Mouse (Mus musculus): ENCODE results near the gene Pakap. TPM values are rescaled to one million over a fixed set of nuclear protein-coding genes. Genes with fewer than 3 reads are reported as not detected.

Gene Pakap
- total and polyA plus RNA-seq, 2 experiments: 0.06 to 0.18 TPM

DNA sequence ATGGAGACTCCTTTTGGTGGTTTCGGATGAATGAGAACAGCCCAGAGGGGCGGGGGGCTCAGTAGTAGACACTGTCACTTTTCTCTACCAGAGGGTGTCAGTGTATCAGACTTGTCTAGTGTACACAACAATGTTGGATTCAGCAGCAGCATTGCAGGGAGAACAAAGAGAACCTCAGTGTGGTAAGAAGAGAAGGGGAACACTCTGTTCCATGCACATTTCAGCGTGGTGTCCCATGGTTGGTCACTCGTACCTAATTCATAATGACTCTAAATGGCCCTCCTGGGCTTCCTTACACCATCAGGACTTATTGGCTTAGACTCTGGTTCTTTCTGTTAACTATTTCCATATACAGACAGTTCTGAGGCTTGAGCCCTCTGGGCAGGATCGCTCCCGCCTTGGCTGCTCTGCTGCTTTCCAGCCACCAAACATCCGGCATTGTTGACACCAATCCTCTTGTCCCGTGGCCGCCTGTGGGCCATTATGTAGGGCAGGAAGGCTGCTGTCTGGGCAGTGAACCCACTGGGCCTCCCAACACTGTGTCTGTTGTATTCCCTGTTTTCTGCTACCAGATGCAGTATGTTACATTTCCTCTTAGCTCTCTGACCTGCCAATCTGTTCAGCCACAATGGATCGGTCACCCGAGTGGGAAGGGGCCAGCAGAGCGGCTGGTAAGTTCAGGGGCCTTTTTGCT is 130.1 kb downstream of the Pakap start:
- DNase-seq (ENCODE audit: extremely low read depth, low read depth, low spot score): no peak
- no peaks in the 10 kb centered on the region for H3K36me3 ChIP-seq (ENCODE audit: control insufficient read depth, insufficient read depth, low read length)
- no peak overlapping the region for H3K9ac ChIP-seq (ENCODE audit: low read depth, low read length)
- TF ChIP-seq CTCF (IDR thresholded peaks at IDR 0.05; ENCODE audit: low read depth, low read length) (no peak), POLR2A (IDR thresholded peaks at IDR 0.05; ENCODE audit: extremely low read depth, insufficient read depth, low read length) (no peak)
- H3K4me1 ChIP-seq (ENCODE audit: control insufficient read depth, insufficient read depth, low read length): peaks cover 2% of the 10 kb centered on the region
- H3K27me3 ChIP-seq (ENCODE audit: control insufficient read depth, insufficient read depth, low read length): no peaks in the 10 kb centered on the region
- H3K79me2 ChIP-seq (ENCODE audit: control insufficient read depth, insufficient read depth, low read length): no peaks in the 10 kb centered on the region
- H3K4me3 ChIP-seq (ENCODE audit: insufficient read depth, low read depth, low read length): no peak overlapping the region
- WGBS: 88% methylated on average over 12 of the region's 12 CpGs
- no peak overlapping the region for H3K27ac ChIP-seq (replicated peaks; ENCODE audit: insufficient read depth, low read depth, low read length)

DNA sequence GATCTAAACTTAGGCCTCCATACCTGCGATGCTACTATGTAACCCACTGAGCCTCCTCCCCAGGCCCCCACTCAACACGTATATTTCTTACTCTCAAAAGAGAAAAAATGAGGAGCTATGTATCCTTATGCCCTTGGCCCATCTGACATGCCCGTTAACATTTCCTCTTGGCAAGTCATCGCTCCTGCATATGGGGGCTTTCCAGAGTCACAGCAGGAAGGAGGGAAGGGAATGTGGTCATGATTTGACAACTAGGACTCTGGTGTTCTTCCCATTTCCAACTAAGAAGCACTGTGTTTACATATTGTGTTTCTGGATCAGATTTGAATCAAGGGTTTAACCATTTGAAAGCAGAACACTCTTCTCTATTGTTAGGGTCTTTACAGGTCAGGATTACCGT is 133.6 kb downstream of the Pakap start:
- TF ChIP-seq CTCF (IDR thresholded peaks at IDR 0.05; ENCODE audit: low read depth, low read length) (no peak), POLR2A (IDR thresholded peaks at IDR 0.05; ENCODE audit: extremely low read depth, insufficient read depth, low read length) (no peak)
- Histone ChIP-seq H3K27ac (replicated peaks; ENCODE audit: insufficient read depth, low read depth, low read length) (no peak overlapping the region), H3K79me2 (ENCODE audit: control insufficient read depth, insufficient read depth, low read length) (no peaks in the 10 kb centered on the region)

DNA sequence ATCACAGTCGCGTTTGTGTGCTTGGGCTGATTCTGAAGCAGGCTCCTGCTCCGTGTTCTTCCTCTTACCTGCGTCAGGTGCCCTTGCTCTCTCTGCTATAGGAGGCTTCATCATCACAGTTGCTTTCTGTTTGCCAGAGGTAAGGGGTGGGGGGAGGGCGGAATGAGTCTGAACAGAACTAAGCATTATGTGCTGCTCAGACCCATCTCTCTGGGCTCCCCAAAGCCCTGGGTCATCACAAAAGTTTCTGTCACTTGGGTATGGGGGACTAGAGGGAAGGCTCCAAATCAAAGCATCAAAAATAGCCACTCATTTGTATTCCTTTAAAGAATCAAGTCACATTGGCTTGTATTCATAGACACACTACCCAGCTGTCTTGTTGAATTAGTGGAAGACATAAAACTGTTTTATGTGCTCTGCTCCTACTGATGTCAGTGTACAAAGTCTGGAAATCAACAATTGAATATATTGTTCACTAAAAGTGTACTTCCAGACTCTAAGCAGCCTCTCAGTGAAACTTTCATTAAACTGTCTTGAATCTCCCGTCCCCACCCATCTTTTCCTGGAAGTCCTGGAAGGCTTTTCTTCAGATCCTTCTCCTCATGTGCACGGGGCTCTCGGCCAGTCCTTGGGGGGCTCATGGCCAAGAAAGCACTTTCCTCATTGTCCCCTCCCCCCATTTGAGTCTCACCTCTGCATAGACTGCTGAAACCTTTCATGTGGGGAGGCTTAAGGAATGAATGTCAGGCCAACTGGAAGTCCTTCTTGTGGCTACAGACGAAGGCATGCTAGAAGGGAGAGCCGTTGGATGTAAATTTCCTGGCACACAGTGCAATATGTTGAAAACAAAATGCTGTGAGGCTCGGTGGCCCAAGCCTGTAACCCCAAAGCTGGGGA is 135.8 kb downstream of the Pakap start:
- TF ChIP-seq POLR2A (IDR thresholded peaks at IDR 0.05; ENCODE audit: extremely low read depth, insufficient read depth, low read length) (no peak), CTCF (IDR thresholded peaks at IDR 0.05; ENCODE audit: low read depth, low read length) (no peak)
- no peaks in the 10 kb centered on the region for H3K4me1 ChIP-seq (ENCODE audit: control insufficient read depth, insufficient read depth, low read length)
- H3K4me3 ChIP-seq (ENCODE audit: insufficient read depth, low read depth, low read length): no peak overlapping the region
- H3K27me3 ChIP-seq (ENCODE audit: control insufficient read depth, insufficient read depth, low read length): no peaks in the 10 kb centered on the region
- no peaks in the 10 kb centered on the region for H3K36me3 ChIP-seq (ENCODE audit: control insufficient read depth, insufficient read depth, low read length)
- WGBS: 77% methylated on average over 11 of the region's 11 CpGs
- no peak overlapping the region for H3K9ac ChIP-seq (ENCODE audit: low read depth, low read length)
- no peak for DNase-seq (ENCODE audit: extremely low read depth, low read depth, low spot score)
- no peak overlapping the region for H3K27ac ChIP-seq (replicated peaks; ENCODE audit: insufficient read depth, low read depth, low read length)
- no peaks in the 10 kb centered on the region for H3K79me2 ChIP-seq (ENCODE audit: control insufficient read depth, insufficient read depth, low read length)

More for the DNA sequence above, 133.6 kb downstream of the Pakap start:
- 76% methylated on average over 5 of the region's 5 CpGs for WGBS
- H3K9ac ChIP-seq (ENCODE audit: low read depth, low read length): no peak overlapping the region
- no peak overlapping the region for H3K4me3 ChIP-seq (ENCODE audit: insufficient read depth, low read depth, low read length)
- no peaks in the 10 kb centered on the region for H3K27me3 ChIP-seq (ENCODE audit: control insufficient read depth, insufficient read depth, low read length)
- no peak for DNase-seq (ENCODE audit: extremely low read depth, low read depth, low spot score)
- no peaks in the 10 kb centered on the region for H3K36me3 ChIP-seq (ENCODE audit: control insufficient read depth, insufficient read depth, low read length)
- H3K4me1 ChIP-seq (ENCODE audit: control insufficient read depth, insufficient read depth, low read length): no peaks in the 10 kb centered on the region

DNA sequence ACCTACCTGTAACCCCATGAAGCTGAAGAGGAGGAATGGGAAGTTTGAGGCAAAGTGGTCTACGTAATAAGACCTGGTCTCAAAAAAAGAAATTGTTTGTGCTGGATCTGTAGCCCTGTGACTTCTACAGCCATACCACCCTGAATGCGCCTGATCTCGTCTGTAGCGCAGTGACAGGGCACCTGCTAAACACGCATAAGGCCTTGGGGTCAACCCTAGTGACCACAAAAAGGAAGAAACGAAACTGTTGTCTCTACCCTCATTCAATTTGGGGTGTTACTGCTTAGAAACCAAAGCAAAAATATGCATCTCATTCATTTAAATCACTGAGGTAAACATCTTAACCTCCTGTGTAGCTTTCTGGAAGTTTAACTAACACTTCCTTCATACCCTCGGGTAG is 136.6 kb downstream of the Pakap start:
- Histone ChIP-seq H3K9ac (ENCODE audit: low read depth, low read length) (no peak overlapping the region), H3K4me1 (ENCODE audit: control insufficient read depth, insufficient read depth, low read length) (no peaks in the 10 kb centered on the region), H3K27me3 (ENCODE audit: control insufficient read depth, insufficient read depth, low read length) (no peaks in the 10 kb centered on the region), H3K27ac (replicated peaks; ENCODE audit: insufficient read depth, low read depth, low read length) (no peak overlapping the region), H3K36me3 (ENCODE audit: control insufficient read depth, insufficient read depth, low read length) (no peaks in the 10 kb centered on the region), H3K79me2 (ENCODE audit: control insufficient read depth, insufficient read depth, low read length) (no peaks in the 10 kb centered on the region), H3K4me3 (ENCODE audit: insufficient read depth, low read depth, low read length) (no peak overlapping the region)
- TF ChIP-seq POLR2A (IDR thresholded peaks at IDR 0.05; ENCODE audit: extremely low read depth, insufficient read depth, low read length) (no peak), CTCF (IDR thresholded peaks at IDR 0.05; ENCODE audit: low read depth, low read length) (no peak)
- no peak for DNase-seq (ENCODE audit: extremely low read depth, low read depth, low spot score)
- 91% methylated on average over 7 of the region's 7 CpGs for WGBS

DNA sequence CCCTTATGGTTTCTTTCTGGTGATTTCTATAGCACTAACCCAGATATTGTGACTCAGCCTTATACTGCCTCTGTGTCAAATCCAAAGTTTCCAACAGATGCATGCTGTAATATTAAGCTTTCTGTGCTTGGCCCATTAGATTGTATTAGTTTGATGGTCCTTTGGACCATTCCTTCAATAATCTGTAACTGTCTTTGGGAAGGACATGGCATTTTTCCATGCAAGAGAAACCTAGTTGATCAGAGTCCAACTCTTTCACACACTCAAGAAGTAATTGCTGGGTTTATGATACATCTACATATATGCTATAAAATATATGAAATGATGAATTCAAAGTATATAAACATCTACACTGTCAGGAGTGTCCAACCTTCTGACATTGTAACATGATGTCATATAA is 147.9 kb downstream of the Pakap start:
- H3K27ac ChIP-seq (replicated peaks; ENCODE audit: insufficient read depth, low read depth, low read length): no peak overlapping the region
- no peak overlapping the region for H3K9ac ChIP-seq (ENCODE audit: low read depth, low read length)
- no peaks in the 10 kb centered on the region for H3K27me3 ChIP-seq (ENCODE audit: control insufficient read depth, insufficient read depth, low read length)
- no peaks in the 10 kb centered on the region for H3K4me1 ChIP-seq (ENCODE audit: control insufficient read depth, insufficient read depth, low read length)
- H3K36me3 ChIP-seq (ENCODE audit: control insufficient read depth, insufficient read depth, low read length): no peaks in the 10 kb centered on the region
- no peak for DNase-seq (ENCODE audit: extremely low read depth, low read depth, low spot score)
- no peaks in the 10 kb centered on the region for H3K79me2 ChIP-seq (ENCODE audit: control insufficient read depth, insufficient read depth, low read length)
- H3K4me3 ChIP-seq (ENCODE audit: insufficient read depth, low read depth, low read length): no peak overlapping the region
- TF ChIP-seq POLR2A (IDR thresholded peaks at IDR 0.05; ENCODE audit: extremely low read depth, insufficient read depth, low read length) (no peak), CTCF (IDR thresholded peaks at IDR 0.05; ENCODE audit: low read depth, low read length) (no peak)

DNA sequence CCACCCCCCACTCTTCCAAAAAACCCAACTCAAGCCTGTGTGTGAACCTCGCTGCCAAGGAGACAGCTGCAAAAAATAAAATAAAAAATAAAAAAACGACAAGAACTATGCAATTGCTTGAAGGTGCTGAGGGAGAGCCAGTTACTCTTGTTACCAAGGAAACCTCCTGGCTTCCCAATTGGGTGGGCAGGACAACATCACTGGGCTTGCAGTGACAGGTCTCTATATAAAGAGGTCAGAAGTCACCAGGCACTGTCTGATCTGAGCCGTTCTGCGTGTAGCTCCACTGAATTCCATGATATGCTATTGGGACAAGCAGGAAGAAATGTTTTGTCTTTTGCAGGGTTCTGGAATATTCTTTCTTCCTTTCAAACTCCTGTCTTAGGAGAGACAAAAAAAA is 148.8 kb downstream of the Pakap start:
- no peaks in the 10 kb centered on the region for H3K79me2 ChIP-seq (ENCODE audit: control insufficient read depth, insufficient read depth, low read length)
- no peak overlapping the region for H3K9ac ChIP-seq (ENCODE audit: low read depth, low read length)
- no peak overlapping the region for H3K27ac ChIP-seq (replicated peaks; ENCODE audit: insufficient read depth, low read depth, low read length)
- H3K36me3 ChIP-seq (ENCODE audit: control insufficient read depth, insufficient read depth, low read length): no peaks in the 10 kb centered on the region
- 67% methylated on average over 4 of the region's 4 CpGs for WGBS
- no peaks in the 10 kb centered on the region for H3K4me1 ChIP-seq (ENCODE audit: control insufficient read depth, insufficient read depth, low read length)
- no peak overlapping the region for H3K4me3 ChIP-seq (ENCODE audit: insufficient read depth, low read depth, low read length)
- no peak for DNase-seq (ENCODE audit: extremely low read depth, low read depth, low spot score)
- no peaks in the 10 kb centered on the region for H3K27me3 ChIP-seq (ENCODE audit: control insufficient read depth, insufficient read depth, low read length)
- no peak for TF ChIP-seq POLR2A (IDR thresholded peaks at IDR 0.05; ENCODE audit: extremely low read depth, insufficient read depth, low read length)
- no peak for TF ChIP-seq CTCF (IDR thresholded peaks at IDR 0.05; ENCODE audit: low read depth, low read length)

Data from liver, adult 2 months (tissue).